Mouse (Mus musculus) c-Kit-negative CD71-positive TER-119-positive erythroid progenitor cells, embryonic 14.5 days (primary cell): ENCODE measurements at regions not wholly inside any gene's neighbourhood (a gene's known extent, or its start where the extent isn't known, plus 50 kb on each side); places are given as distances from the start of the nearest gene placed in this dataset.

ENCODE experiments used
- DNase-seq: peaks from one replicate; pipeline ENCODE4 v3.0.0-alpha.2; 2013; ENCODE audit warnings: low read depth, low spot score

DNA sequence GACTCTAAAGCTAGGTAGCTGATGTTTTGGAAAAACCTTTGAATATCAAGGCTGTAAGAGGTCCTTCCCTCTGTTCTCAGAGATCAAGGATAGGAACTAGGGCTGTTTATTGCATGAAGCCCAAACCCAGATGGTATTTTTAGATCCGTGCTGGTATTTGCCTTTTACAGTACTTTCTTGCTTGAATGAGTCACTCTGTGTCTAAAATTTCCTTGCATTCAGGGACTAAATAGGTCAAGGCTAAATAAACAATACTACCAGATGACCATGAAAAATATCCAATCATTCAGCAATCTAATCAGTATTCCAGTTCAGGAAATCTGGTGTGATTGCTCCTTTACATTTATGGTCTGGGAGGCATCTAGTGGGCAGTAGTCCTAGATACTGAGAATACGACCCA, 243.6 kb downstream of the Btg1 start:
- DNase-seq, result no peak

DNA sequence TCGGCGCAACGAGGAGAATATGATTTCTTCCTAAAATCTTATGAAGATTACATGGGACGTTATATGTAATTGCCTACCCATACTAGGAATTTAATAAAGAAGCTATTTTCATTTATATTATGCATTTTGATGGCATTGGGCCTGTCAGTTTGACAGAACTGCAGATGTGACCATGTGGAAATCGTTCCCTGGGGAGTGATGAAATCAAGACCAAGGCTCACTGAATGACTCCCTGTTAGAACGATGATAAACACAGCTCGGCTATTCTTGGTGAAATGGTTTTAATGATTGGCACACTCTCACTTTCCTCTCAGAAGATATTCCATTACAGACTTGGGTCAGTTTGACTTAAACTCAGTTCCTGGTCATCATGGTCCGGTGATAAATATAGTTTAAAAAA, 246.4 kb downstream of the Btg1 start:
- no peak for DNase-seq

DNA sequence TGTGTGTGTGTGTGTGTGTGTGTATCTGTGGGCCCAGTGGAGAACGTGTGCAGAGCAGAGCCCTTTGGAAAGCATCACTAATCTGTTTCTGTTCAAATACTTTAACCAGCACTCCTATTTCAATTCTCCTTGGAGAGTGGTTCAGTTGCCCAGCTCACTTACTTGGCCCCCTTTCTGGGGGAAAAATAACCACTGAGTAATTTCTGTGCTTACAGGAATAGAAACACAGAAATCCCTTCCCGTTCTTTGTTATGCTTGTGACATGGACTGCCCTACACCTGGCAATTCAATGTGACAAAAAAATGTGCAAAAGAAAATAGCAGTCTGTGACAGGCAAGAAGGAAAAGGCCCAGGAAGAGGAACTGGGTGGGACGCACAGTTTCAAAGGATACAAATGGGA, 249.7 kb downstream of the Btg1 start:
- no peak for DNase-seq

DNA sequence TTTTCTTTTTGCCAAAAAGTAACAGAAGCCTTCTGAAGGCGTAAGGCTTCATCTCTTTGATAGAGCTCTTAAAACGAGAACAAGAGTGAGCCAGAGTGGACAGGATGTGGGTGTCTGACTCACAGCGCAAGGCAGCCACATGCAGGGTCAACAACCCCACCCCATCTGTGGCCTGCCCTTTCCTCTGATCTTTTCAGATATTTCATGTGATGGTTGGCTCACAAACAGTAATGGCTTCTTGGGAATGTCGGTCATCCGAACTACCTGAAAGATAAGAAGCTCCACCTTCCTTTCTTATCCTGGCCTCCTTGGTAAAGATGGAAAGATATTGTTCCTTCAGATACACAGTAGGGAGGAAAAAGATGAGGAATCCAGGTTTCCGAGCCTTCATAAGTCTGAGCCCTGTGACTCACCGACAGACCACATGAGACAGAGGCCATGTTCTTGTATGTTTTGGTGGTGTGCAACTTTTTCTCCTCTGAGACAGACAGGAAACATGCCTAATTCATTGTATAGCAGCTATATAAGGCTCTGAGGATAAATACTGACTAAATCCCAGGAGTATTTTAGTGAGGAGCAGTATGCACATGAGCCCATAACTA, 254.9 kb downstream of the Btg1 start:
- no peak for DNase-seq

DNA sequence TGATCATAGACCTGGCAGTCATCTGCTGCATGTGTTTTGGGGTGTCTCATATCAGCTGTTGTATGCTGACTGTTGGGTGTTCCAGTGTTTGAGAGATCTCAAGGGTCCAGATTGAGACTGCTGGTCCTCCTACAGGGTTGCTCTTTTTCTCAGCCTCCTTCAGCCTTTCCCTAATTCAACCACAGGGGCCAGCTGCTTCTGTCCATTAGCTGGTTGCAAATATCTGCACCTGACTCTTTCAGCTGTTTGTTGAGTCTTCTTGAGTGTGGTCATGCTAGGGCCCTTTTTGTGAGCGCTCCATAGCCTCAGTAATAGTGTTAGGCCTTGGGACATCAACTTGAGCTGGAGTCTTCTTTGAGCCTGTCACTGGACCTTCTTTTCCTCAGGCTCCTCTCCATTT, 257.8 kb downstream of the Btg1 start:
- no peak for DNase-seq

DNA sequence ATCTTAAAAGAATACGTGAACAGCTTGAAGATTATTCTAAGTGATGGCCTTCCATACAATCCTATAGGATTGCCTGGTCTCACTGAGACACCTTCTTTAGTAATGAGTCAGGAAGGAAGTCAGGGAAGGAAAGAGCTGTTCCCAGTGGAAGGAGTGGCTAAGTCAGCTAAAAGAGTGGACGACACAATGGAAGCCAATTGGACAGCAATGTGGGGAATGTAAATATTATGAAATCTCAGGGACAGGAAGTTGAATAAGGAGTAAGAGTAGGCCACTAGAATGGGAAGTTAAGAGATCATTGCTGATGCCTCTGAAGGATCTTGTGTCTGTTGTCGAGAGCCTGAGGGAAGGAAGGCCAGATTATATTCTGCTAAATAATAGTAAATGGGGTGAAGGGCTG, 258.9 kb downstream of the Btg1 start:
- no peak for DNase-seq

DNA sequence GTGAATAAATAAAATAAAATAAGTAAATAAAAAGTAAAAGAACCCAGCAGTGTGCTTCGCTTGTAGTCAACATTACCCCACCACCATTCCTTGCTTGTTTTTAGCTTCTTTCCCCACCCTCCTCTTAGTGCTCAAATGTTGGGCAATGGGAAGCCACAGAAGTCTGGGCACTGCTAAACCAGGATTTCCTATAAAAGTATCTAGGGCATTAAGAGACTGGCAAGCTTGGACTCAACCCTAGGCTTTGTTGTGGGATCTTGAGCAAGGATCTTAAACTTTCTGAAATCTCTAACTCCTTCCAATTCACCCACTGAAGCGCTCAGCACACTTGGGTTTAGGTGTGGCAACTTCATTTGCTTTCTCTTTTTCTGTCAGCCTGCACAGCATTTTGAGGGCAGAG, 262.6 kb downstream of the Btg1 start:
- no peak for DNase-seq

DNA sequence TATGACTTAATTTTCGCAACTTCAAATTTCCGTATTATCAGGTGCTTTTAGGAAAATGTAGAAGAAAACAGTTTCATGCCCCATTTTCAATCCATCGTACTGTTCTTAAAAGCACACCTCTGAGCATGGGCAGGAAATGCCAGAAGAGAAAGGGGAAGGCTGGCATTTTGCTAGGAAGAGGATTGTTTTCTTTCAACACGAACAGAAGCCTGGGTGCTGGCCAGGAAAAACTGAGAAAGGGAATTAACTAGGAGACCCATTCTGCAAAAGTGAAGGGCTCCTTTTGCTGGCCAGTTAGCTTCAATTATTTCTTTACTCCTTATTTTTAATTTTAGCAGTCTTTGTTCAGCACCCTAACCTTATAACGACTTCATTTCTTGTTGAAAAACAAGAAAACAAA, 264.0 kb downstream of the Btg1 start:
- no peak for DNase-seq

DNA sequence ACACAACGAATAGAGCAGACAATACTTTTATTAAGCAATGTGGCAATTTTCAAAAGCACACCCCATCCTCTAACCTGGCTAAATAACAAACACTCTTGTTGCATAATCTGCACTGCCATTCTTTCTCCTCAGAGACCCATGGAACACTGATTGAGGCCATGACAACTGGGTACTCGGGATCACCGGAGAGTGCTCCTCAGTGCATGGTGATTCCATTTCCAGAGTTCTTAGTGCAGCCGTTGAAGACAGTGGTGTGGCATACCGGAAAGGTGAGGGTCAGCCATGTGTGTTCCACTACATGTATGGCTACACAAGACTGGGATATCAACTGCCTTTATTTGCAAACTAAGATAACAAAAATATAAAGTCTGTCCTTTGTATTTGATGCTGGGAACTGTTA, 264.4 kb downstream of the Btg1 start:
- DNase-seq, result no peak

DNA sequence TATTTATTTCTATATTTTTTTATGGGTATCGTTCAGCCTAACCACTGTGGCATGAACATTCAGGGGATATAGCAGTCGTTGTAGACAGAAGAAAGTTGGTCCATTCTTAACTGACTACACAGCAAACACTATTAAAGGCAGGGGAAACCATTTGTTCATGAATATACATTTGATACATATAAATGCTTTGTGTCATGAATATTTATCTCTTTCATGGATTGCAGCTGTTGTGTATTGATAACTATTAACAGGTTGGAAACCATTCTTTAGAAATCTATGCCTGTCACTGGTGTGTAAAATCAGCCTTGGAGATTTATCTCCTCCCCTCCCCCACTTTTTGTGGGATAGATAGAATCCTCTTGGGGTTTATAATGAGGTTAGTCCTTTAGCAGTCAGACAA, 264.9 kb downstream of the Btg1 start:
- no peak for DNase-seq

DNA sequence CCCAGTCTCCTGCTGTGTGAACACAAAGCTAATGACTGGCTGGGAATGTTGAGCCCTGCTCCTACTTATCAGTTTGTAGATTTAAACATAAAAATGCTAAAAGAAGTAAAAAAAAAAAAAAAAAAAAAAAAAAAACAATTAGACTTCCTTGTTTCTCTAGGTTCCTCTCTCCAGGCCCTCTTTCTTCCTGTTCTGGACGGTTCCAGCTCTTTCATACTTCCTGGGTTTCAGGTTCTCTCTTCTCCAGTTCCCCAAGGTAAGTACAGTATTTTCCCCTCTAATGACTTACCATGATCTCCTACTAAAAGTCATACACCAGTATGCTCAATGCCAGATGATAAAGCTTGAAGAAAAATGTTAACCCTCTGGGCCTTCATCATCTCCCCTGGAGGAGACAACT, 284.3 kb downstream of the Btg1 start:
- DNase-seq, result no peak

DNA sequence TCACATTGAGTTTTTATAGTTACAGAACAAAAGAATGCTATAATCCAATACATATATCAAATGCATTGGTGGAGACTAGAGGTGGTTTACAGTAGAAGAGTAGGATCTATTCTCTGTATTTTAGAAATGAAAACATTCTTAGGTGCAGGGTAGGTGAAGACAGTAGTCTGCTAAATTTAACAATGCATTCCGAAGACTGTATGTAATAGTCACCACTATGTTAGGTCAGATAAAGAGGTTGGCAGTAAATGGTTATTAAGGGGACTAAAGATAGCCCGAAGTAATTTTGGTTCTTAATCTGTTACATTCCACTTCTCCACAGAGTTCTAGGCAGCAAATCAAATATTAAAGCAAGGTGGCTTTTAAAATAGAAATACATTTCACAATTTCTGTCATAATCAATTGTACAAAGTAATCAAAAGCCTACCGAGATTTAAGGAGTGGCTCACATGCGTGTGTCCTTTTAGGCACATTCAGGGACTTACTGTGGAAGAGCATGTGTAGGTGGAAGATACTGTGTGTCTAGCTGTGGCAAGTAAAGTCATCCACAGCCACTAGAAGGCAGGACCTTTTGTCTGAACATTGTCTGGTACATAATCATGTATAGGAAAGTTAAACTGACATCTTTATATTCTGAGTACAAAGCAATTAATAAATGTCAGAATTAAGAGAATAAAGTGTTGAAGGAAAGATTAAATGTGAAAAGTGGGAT, 288.4 kb downstream of the Btg1 start:
- no peak for DNase-seq

DNA sequence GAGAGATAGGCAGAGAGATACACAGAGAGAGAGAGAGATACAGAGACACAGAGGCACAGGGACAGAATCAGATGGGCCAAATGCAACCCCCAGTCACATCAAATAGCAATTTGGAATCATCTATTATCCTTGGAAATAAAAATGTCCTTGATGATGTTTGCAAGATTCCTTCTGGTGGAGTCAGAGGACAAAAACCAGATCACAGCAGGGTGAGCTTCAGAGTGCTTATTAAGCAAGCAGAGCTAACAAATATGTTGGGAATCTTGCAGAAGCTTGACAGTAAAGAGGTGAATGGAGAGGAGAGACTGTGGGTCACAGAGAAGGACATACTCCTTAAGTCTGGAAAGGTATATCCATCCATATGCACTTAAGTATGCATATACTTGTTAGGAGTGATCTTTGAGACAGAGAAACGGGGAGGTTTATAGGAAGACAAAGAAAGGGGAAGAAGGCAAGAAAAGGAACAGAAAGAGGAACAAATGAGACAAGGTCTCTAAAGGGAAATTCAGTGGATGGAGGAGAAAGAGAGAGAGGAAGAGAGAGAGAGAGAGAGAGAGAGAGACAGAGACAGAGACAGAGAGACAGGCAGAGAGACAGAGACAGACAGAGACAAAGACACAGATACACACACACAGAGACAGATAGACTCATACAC, 293.0 kb downstream of the Btg1 start:
- DNase-seq, result no peak

DNA sequence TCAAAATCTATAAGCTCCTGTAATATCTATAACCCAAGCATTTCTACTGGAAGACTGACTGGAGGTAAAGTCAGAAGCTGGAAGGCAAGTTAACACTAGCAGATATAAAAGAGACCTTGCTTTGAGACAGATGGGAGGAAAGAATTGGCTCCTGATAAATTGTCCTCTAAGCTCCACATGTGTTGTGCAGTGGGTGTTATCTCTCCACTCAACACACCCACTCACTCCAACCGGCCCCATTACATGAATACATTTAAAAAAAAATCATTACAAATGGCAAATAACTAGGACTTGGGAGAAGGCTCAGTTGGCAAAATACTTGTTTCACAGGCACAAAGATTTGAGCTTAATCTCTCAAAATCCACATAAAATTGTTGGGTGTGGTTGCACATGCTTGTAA, 304.4 kb downstream of the Btg1 start:
- no peak for DNase-seq

DNA sequence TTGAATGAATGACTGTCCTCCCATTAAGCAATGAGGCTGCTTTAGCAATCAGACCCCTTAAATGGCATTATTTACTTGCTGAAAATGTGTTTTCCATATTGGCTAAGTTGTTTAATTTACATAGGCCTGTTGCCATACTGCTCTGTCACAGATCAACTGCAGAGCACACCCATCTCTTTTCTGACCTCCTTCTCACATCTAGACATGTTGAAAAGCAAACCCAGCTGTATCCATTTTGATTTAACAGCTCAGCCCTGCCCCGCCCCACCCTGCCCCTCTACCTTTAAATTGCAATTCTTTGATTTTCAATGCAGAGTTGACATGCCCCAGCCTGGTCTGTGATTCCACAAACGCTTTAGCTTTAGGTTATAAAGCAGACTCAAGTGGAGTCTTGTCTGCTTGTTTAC, 307.5 kb downstream of the Btg1 start:
- no peak for DNase-seq

DNA sequence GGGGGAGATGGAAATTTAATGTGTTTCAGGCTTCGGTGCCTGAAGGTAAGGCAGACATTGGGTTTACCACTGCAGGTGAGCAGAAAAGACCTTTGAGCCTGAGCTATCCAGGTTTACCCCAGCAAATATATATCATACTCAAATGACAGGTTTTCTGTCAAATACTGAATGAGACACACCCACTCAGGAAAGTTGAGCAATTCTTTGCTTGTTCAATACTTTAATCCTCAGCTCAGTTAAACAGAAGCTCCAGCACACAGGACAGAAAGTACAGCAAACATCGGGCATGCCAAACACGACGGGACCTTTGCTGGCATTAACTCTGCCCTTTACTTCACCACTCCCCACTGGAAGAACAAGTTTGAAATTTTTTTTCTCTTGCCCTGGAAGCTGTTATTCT, 307.9 kb downstream of the Btg1 start:
- DNase-seq, result no peak

DNA sequence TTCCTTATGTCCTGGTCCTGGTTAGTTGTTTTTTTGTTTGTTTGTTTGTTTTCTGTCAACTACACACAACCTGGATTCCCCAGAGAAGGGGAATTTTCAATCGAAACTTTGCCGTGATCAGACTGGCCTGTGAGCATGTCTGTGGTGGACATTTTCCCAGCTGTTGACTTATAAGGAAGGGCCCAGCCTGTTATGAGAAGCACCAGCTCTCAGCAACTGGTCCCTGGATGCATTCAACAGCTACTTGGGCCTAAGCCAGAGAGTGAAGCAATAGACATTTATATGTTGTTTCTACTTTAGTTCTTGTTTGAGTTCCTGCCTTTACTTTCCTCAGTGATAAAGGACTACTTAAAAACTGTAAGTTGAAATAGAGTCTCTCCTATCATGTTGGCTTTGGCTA, 309.0 kb downstream of the Btg1 start:
- DNase-seq, result no peak

DNA sequence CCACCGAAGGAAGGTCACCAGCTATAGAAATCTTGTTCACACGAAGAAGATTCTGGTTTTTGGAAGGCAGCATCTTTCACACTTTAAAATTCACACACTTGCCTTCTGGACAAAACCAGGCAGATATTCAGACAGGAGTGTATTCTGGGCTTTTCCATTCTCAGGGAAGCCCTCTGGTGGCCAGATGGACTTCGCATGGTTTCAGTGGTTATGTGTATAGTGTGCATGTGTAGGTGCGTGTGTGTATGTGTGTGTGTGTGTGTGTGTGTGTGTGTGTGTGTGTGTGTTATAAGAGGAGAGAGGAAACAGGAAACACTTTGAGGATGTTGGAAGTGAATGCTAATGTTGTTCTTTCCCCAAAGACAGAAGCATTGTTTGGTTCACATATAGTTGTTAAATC, 317.9 kb downstream of the Btg1 start:
- DNase-seq, result no peak

DNA sequence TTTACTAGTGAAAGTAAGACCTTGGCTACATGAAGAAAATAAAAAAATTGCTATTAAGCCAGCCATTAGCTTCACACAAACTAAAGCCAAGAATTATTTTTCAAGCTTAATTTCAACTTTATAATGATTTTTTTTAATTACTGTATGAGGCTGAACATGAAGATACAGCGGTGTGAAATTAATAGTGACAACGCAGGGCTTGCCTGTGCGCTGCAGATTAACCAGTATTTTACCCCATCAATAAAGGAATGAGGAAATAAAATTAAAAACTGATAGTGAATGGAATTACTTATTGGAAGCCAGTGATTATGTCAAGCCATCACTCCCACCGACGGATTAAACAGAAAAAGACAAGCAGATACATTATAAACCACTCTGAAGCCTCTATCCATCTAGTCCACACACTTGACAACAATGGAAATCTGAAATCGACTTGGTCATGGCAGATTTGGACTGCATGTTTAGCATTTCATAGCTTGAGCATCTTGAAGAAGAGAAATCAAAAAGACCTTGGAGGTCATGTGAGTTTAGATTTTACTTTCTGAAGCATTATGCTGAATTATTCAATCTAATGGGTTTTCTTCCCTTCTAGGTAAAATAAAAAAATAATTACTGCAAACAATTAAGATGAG, 324.2 kb downstream of the Btg1 start:
- no peak for DNase-seq

DNA sequence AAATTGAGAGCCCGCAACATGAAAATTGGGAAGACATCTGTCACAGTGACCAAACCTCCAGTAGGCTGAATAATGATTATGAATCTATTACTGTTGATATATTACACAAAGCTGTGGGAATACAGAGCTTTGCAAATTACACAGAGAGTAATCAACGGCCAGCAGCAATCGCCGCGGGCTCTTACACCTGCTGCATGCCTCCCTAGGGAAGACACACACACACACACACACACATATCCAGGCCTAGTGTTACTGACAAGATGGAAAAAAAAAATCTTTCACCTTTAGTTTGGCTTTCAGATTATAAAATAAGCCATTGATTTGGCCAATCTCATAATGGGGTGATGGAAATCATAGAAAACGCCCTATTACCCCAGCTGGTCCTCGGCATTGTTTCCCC, 327.4 kb downstream of the Btg1 start:
- DNase-seq, result no peak

DNA sequence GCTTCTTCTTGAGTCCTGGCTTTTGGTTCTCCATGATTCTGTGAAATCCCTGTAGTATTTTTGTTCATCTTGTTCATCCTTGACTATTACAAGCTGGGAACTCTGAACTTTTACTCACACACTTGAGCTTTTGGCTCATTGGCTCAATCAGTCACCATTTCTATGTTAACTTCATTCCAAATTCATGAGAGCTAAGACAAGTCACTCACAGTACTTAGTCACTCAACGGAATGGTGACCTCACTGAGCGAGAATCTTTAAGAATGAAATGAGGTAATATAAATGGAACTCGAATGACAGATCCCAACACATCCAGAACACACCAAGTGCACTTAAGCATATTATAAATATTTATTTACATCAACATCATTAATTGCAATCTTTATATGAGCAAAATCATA, 331.2 kb downstream of the Btg1 start:
- DNase-seq, result no peak

DNA sequence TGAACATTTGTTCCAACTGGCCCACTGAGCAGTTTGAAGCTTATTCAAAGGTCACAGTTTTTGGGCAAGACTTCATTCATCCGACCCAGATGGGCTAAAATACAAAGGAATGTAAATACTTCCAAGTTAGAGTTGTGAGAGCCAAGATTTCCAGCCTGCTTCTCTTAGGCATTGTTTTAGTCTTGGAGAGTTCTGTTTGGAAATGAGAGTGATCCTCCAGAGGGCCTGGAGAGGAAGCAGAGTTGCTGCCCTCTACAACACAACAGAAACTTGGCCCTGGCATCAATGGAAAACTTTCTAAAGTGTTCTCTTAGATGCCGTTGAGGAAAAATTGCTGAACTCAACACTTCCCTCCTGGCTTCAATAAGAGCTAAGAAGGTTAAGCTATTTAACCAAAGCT, 332.1 kb downstream of the Btg1 start:
- no peak for DNase-seq
